Mouse (Mus musculus): ENCODE data around the gene Zwilch. TPM values are rescaled to one million over a fixed set of nuclear protein-coding genes. Genes with fewer than 3 reads are reported as not detected.

The Zwilch gene
- total RNA-seq, 1 experiment, result 99.2 TPM

- no peak overlapping the region for H3K27ac ChIP-seq (ENCODE audit: insufficient read depth, low read depth, low read length, poor library complexity, severe bottlenecking)
- peak; percentile 84 for DNase-seq (ENCODE audit: low read depth, low spot score)
- H3K36me3 ChIP-seq (ENCODE audit: control insufficient read depth, insufficient read depth, low read length, poor library complexity, severe bottlenecking), result no peaks in the 10 kb centered on the region
- H3K4me3 ChIP-seq (ENCODE audit: insufficient read depth in 1 of 2, low read depth in 1 of 2, low read length in 2 of 2, poor library complexity in 1 of 2, severe bottlenecking in 1 of 2), result no peak overlapping the region
- H3K9ac ChIP-seq (ENCODE audit: insufficient read depth, low read depth, low read length, poor library complexity, severe bottlenecking), result no peak overlapping the region
- H3K4me1 ChIP-seq (ENCODE audit: control insufficient read depth in 2 of 2, insufficient read depth in 2 of 2, low read length in 2 of 2, poor library complexity in 1 of 2), result peaks cover 5 to 17% of the 10 kb centered on the region in 2 experiments; a peak in 3 of 4 replicates
- in situ Hi-C loops (cut with MboI; ENCODE audit: low sequenced_read_pairs in 2 of 2, unreplicated experiment in 2 of 2), result no loop called here
- TF ChIP-seq ZC3H11A (IDR thresholded peaks at IDR 0.05; ENCODE audit: borderline replicate concordance, low read depth, low read length), result peak; percentile 27; the same call in 1 of the 2 replicates
- no peak for TF ChIP-seq MAFK (IDR thresholded peaks at IDR 0.05; ENCODE audit: insufficient read depth, low read depth, low read length)
- no peak for TF ChIP-seq CHD2 (IDR thresholded peaks at IDR 0.05; ENCODE audit: low read depth, low read length)
- peak; percentile 93 for TF ChIP-seq ZNF384 (IDR thresholded peaks at IDR 0.05; ENCODE audit: low read depth, low read length)
- no peak for TF ChIP-seq HCFC1 (IDR thresholded peaks at IDR 0.05; ENCODE audit: borderline replicate concordance, insufficient read depth, low read length)
- H3K9me3 ChIP-seq (ENCODE audit: control insufficient read depth, insufficient read depth, low read depth, low read length), result no peaks in the 10 kb centered on the region
Observed at GRCm38 (mm10) chr9:64119898-64120297, 53.0 kb downstream of the Zwilch start.

DNA sequence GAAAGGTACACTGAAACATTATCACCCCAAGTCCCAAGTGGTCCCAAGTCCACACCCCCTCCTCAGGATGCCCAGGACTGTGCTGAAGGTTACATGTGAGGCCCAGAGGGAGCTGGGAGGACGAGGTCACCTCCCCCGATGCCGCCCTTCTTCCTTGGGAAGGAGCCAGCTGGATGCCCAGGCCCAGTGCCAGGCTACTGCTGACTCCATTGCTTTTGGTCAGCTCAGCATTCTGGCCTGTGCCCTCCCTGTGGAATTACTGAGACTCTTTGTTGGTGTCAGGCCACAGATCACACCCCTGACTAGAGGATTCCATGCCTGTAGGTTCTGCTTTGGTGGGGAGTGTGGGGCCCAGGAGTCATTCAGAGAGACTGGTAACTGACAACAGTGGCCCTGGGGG, 56.0 kb downstream of the Zwilch start, which contains the start of gene Lctl:
Gene Lctl, plus strand, starts transcription at position 272 of the 400 bp plus-strand sequence.
- no peak for DNase-seq (ENCODE audit: low read depth, low spot score)
- TF ChIP-seq HCFC1 (IDR thresholded peaks at IDR 0.05; ENCODE audit: borderline replicate concordance, insufficient read depth, low read length), result no peak
- no peak for TF ChIP-seq CHD2 (IDR thresholded peaks at IDR 0.05; ENCODE audit: low read depth, low read length)
- no peak for TF ChIP-seq MAFK (IDR thresholded peaks at IDR 0.05; ENCODE audit: insufficient read depth, low read depth, low read length)
- no peak for TF ChIP-seq ZNF384 (IDR thresholded peaks at IDR 0.05; ENCODE audit: low read depth, low read length)
- no peak for TF ChIP-seq ZC3H11A (IDR thresholded peaks at IDR 0.05; ENCODE audit: borderline replicate concordance, low read depth, low read length)
- Histone ChIP-seq H3K9me3 (ENCODE audit: control insufficient read depth, insufficient read depth, low read depth, low read length) (no peaks in the 10 kb centered on the region), H3K4me1 (ENCODE audit: control insufficient read depth in 2 of 2, insufficient read depth in 2 of 2, low read length in 2 of 2, poor library complexity in 1 of 2) (peaks cover 2 to 10% of the 10 kb centered on the region in 2 experiments; a peak in 1 of 4 replicates), H3K9ac (ENCODE audit: insufficient read depth, low read depth, low read length, poor library complexity, severe bottlenecking) (no peak within 1 kb of the TSS), H3K4me3 (ENCODE audit: insufficient read depth in 1 of 2, low read depth in 1 of 2, low read length in 2 of 2, poor library complexity in 1 of 2, severe bottlenecking in 1 of 2) (no peak within 1 kb of the TSS), H3K36me3 (ENCODE audit: control insufficient read depth, insufficient read depth, low read length, poor library complexity, severe bottlenecking) (no peaks in the 10 kb centered on the region), H3K27ac (ENCODE audit: insufficient read depth, low read depth, low read length, poor library complexity, severe bottlenecking) (no peak within 1 kb of the TSS)
- in situ Hi-C loops (cut with MboI; ENCODE audit: low sequenced_read_pairs in 2 of 2, unreplicated experiment in 2 of 2), result no loop called here

GRCm38 (mm10) chr9:64115756-64116155, 57.1 kb downstream of the Zwilch start:
- no peak overlapping the region for H3K9ac ChIP-seq (ENCODE audit: insufficient read depth, low read depth, low read length, poor library complexity, severe bottlenecking)
- no peak overlapping the region for H3K27ac ChIP-seq (ENCODE audit: insufficient read depth, low read depth, low read length, poor library complexity, severe bottlenecking)
- in situ Hi-C loops (cut with MboI; ENCODE audit: low sequenced_read_pairs in 2 of 2, unreplicated experiment in 2 of 2), result no loop called here
- no peaks in the 10 kb centered on the region for H3K9me3 ChIP-seq (ENCODE audit: control insufficient read depth, insufficient read depth, low read depth, low read length)
- no peaks in the 10 kb centered on the region for H3K36me3 ChIP-seq (ENCODE audit: control insufficient read depth, insufficient read depth, low read length, poor library complexity, severe bottlenecking)
- H3K4me1 ChIP-seq (ENCODE audit: control insufficient read depth in 2 of 2, insufficient read depth in 2 of 2, low read length in 2 of 2, poor library complexity in 1 of 2), result peaks cover 1 to 7% of the 10 kb centered on the region in 2 experiments; a peak in 1 of 4 replicates
- DNase-seq (ENCODE audit: low read depth, low spot score), result no peak
- TF ChIP-seq MAFK (IDR thresholded peaks at IDR 0.05; ENCODE audit: insufficient read depth, low read depth, low read length) (no peak), ZNF384 (IDR thresholded peaks at IDR 0.05; ENCODE audit: low read depth, low read length) (no peak), CHD2 (IDR thresholded peaks at IDR 0.05; ENCODE audit: low read depth, low read length) (no peak), HCFC1 (IDR thresholded peaks at IDR 0.05; ENCODE audit: borderline replicate concordance, insufficient read depth, low read length) (no peak), ZC3H11A (IDR thresholded peaks at IDR 0.05; ENCODE audit: borderline replicate concordance, low read depth, low read length) (no peak)
- H3K4me3 ChIP-seq (ENCODE audit: insufficient read depth in 1 of 2, low read depth in 1 of 2, low read length in 2 of 2, poor library complexity in 1 of 2, severe bottlenecking in 1 of 2), result no peak overlapping the region

GRCm38 (mm10) chr9:64114646-64115045, 58.3 kb downstream of the Zwilch start:
- in situ Hi-C loops (cut with MboI; ENCODE audit: low sequenced_read_pairs in 2 of 2, unreplicated experiment in 2 of 2), result no loop called here
- no peak overlapping the region for H3K9ac ChIP-seq (ENCODE audit: insufficient read depth, low read depth, low read length, poor library complexity, severe bottlenecking)
- no peak for DNase-seq (ENCODE audit: low read depth, low spot score)

More at GRCm38 (mm10) chr9:64114646-64115045, 58.3 kb downstream of the Zwilch start:
- H3K36me3 ChIP-seq (ENCODE audit: control insufficient read depth, insufficient read depth, low read length, poor library complexity, severe bottlenecking), result no peaks in the 10 kb centered on the region
- no peak overlapping the region for H3K4me3 ChIP-seq (ENCODE audit: insufficient read depth in 1 of 2, low read depth in 1 of 2, low read length in 2 of 2, poor library complexity in 1 of 2, severe bottlenecking in 1 of 2)
- peaks cover 0 to 4% of the 10 kb centered on the region in 2 experiments; a peak in 1 of 4 replicates for H3K4me1 ChIP-seq (ENCODE audit: control insufficient read depth in 2 of 2, insufficient read depth in 2 of 2, low read length in 2 of 2, poor library complexity in 1 of 2)
- no peaks in the 10 kb centered on the region for H3K9me3 ChIP-seq (ENCODE audit: control insufficient read depth, insufficient read depth, low read depth, low read length)
- no peak overlapping the region for H3K27ac ChIP-seq (ENCODE audit: insufficient read depth, low read depth, low read length, poor library complexity, severe bottlenecking)
- TF ChIP-seq CHD2 (IDR thresholded peaks at IDR 0.05; ENCODE audit: low read depth, low read length) (no peak), HCFC1 (IDR thresholded peaks at IDR 0.05; ENCODE audit: borderline replicate concordance, insufficient read depth, low read length) (no peak), ZC3H11A (IDR thresholded peaks at IDR 0.05; ENCODE audit: borderline replicate concordance, low read depth, low read length) (no peak), ZNF384 (IDR thresholded peaks at IDR 0.05; ENCODE audit: low read depth, low read length) (no peak), MAFK (IDR thresholded peaks at IDR 0.05; ENCODE audit: insufficient read depth, low read depth, low read length) (no peak)
